Mouse (Mus musculus) lung, postnatal 14 days (tissue): ENCODE results near the gene Ints6.

Experiments
- DNase-seq: peaks from one replicate; pipeline ENCODE4 v3.0.0; 2021

The Ints6 gene

DNA sequence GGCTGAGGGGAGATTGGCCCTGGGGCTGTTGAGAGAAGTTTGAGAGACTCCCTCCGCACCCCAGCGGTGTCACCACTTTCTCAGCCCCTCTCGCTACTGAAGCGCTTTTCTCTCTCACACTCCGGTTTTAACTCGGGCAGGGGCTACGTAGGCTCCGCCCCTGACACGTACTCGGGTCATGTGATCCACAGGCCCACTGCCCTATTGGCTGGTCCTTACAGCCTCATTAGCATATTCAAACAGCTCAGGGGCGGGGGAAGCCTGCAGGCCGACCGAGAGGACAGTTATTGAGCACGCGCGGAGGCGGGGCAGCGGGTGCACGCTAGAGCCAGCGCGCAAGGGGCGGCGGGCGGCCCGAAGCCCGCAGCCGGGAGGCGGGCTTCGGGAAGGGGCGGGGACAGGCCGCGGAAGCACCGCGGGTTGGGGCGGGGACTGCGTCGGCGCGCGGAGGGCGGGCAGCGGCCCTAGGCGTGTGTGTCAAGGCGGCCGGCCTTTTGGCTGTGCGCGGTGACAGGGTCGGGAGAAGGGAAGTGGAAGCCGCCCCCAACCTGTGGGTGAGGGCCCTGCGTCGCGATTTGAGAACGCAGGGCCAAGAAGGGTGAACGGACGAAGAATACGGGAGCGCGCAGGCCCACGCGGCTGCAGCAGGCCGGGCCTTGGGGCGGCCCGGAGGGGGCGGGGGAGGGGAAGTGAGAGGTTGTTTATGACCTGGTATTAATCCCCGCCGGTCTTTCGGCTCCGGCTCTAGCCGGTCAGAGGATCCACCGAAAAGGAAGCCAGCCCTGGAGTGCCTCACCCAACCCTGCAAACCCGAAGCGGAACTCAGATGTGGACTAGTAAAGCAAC, at the start of gene Ints6:
TSS of gene Ints6 (minus strand) at position 134 of the 846 bp plus-strand sequence.
- DNase-seq: peak; percentile 98

DNA sequence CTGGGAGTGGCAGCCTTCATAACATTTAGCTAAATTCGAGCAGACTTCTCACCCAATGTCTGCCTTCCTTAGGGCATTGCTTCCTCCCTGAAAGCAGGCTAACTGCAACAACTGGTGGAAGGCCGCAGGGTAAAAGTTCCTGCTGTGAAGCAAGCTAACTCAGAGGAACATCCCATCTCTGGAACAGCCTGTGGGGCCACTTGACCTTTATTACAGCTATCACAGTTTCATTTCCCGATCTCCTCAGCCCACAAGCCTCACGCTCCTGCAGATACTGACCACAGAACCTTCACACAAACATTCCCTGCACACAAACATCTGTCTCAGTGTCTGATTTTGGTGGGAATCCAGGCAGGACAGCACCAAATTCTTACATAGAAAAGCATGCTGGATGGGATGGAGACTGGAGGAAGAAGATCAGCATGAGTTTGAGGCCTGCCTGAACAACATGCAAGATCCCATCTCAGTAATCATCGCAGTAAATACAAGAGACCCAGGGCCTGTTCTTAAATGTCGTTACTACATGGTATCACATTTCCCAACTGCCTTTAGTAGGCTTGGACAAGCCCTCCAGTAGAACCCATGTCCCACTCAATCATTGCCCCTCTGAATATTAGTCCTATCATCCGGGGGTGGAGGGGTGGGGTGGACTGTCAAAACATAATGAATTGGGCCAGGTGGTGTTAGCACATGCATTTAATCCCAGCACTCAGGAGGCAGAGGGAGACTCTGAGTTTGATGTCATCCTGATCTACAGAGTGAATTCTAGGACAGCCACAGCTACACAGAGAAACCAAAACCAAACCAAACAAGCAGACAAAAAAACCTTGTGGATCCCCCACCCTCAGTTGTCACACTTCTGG, 47.9 kb upstream of the Ints6 start:
- DNase-seq: no peak

DNA sequence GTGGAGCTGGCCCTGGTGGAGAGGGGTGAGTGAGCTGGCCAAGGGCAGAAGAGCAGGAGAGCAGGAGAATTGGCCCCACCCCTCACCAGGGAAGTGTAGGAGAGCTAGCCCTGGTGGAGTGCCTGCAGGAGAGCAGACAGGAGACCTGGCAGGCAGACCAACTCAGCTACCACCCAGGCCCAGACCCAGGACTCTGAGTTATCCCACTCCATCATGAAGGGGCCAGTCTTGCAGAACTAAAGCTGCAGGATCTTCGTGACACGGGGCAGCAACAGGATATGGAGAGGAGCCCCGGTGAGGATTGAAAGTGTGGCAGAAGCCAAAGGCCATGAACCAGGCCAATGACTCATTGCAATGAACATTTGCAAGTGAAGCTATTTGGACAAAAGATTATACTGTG, 46.0 kb upstream of the Ints6 start:
- DNase-seq: no peak

DNA sequence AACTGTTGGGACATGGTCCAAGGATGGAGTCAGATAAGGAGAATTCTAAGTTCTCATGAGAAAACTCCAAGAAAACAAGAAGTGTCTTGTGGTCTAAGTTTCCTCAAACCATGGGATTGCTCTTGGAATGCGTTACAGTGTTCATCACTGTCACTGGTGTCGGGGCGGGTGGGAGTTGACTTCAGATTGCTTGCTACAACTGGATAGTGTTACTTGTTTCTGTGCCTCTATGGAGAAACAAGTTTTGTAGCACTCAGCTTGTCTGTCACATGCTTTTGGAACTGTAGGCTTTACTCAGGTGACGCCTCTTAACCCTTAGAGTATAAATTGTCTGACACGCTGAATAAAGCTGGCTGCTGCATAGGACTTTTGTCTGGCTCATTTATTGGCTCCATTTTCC, 42.2 kb upstream of the Ints6 start:
- no peak for DNase-seq

DNA sequence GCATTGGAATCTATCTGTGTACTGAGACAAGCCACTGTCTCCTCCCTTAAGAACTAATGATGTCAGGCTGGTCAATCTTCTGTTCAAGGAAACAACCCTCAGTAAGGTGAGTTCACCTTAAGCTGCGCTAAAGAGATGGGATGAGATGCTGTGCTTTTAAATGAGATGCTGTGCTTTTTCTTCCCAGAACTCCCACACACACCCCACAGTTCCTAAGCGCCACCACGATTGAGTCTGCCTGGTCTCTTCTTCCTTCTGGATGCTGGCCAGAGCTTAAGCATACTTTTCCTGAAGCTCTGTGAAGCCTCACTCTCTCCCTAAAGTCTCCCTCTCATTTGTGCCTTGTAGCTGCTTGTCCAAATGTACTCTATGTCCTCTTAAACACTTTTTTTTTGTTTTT, 39.8 kb upstream of the Ints6 start:
- no peak for DNase-seq

DNA sequence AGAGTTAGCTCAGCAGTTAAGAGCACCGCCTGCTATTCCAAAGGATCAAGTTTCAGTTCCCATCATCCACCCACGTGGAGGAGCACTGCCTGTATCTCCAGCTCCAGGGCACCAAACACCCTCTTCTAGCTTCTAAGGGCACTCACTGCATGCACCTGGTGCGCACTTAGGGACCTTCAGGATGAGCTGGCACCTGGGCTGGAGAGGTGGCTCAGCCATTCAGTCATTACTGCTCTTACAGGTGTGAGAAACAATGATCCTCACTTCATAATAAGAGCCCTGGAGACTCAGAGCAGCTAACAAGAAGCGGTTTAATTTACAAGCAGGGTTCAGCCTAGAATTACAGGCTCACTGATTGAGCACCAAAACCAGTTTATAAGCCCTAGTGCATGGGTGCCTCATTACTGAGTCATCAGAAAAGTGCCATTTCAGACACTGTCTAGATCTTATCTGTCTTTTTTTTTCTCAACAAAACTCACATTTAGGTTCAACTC, 37.7 kb upstream of the Ints6 start:
- peak; percentile 3 for DNase-seq

DNA sequence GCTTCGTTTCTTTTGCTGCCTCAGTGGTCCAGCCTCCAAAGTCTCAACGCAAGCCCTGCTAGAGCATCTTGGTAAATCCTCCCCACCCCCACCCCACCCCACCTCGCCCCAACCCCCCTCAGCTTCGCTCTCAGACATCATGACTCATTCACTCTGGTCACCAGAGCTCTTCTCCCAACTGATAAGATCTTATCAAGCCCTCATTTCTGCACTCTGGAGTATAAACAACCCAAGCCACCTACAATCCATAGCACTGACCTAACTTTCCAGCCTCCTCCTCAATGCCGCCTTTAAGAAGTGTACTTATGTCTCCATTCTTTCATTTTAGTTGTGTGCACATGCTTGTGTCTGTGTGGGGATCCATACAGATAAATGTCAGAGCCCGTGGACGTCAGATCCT, 34.8 kb upstream of the Ints6 start:
- no peak for DNase-seq

DNA sequence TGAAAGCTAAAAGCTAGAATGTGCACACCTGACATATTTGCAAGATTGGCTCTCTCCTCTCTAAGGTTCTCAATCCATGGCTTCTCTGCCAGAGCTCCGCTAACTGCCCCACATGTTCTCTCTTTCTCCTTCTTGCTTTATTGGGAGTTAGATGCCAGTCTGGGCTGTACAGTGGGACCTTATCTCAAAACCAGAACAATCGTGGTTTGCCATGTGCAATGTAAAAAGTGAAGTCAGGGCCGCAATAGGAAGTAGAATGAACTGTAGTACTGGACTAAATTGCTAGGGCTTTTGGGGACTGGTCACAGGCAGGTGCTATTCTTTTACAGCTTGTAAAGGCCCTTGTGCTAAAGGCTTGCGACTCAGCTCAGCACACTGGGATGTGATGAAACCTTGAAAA, 28.3 kb upstream of the Ints6 start:
- no peak for DNase-seq

DNA sequence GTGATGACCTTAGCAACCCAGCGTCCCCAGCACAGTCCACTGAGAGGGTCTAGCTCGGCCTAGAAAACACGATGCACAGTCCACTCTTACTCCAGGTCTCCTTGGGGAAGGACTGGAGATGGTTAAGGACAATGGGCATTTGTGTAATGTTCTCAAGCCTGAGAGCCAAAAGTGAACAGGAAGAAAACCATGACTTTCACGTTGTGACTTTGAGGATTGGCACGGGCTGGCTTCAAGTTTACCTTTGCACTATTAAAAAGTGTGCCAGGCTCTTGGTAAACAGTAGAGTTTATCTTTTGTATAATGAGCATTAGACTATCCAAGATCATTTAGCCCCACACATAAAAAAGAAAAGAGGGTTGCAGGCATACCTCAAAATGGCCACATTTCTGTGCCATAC, 22.0 kb upstream of the Ints6 start:
- no peak for DNase-seq

DNA sequence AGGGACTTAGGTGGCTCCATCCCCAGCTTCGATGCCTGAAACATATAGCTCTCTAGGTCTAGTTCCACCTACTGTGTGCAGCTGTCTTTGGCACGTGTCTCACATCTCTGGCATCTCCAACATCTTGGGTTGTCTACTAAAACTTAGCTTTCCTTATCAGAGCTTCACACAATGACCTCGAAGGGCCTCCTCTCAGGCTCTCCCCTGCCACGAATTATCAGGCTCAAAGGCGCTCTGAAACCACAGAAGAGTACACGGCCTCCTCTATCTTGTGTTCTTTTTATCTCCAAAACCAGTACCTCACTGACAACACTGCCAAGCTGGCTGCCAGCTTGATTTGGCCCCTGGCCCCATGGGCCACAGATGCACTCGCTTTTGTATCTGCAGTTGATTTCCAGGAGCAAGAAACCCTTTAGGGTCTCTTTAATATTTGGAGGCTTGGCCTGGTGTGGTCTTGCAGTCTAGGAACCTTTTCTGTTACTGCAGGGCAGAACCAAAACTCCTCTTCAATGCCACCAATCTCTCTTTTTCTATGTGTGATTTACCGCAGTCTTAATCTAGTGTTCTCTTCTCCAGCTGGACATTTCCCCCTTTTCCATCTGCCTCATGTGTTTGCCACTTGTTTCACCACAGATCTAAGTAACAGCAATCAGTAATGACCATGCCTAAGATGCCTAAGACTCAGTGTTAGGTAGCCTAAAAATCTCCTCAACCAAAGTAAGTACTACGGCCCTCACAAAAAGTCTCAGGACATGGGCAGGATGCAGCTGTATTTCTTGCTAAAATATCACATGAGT, 19.7 kb upstream of the Ints6 start:
- no peak for DNase-seq

DNA sequence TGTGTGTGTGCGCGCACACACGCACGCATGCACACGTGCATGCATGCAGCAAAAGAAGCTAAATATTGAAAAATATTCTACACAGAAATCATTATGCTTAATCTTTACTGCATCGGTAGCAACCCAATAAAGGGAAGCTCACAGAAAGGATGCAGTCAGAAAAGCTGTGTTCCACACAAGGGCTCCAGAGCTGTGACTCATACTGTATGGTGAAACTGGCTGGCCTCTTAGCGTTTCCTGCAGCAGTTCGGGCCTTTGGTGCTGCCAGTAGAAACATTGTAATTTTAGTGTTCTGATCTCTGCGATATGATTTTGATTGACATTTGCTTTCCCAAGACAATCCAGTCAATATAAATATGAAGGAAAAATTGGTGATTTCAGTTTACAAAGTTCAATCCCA, 17.1 kb upstream of the Ints6 start:
- DNase-seq: no peak

DNA sequence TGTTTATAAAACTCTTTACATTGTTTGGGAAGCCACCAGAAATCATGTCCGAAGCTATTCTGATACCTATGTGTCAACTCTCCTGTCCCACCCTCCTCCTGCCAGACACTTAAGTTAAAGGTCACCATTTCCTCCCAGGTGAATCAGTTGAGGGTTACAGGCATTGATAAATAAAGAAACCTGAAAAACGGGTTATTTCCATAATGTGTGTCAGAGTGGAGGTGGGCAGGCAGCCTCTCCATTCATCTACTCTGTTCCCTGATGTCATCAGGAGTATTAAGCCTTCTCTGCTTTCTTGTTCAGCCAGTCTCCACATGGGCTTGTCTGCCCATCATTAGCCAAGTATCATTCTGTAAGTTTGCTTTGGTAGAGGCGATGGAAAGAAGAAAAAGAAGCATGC, 14.1 kb upstream of the Ints6 start:
- DNase-seq: no peak

DNA sequence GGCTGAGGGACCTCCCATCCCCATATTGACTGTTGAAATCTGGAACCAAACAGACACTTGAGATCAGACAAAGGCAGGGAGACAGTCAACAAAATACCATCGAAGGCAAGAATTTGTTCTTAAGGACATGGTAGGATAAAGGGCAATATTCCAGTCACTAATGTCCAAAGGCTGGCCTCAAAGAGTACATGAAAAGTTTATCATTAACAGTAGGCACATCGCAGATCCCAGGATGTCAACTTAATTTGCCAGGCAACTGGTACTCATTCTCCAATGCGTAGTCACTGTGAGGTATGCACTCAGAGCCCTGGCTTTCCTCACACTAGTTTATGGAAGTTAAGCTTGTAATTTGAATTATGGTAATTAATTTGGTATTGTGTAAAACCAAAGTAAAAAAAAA, 13.3 kb upstream of the Ints6 start:
- DNase-seq: no peak

DNA sequence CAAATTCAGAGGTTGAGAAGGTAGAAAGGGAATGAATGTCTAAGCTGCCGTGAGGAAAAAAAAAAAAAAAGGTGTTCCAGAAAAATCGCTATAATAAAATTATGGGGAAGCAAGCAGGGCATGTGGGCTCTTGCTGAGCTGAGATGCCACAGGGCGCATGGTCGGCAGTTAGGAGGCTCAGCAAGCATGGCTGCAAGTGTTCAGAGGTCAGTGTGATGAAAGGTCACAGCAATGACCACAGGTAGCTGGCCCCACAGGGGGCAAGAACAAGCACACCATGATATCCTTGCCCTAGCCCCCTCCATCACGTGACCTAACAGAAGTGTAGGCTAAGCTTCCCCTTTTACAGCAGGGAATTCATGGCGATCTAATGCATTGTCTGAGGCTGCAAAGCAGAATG, 12.8 kb upstream of the Ints6 start:
- DNase-seq: no peak

DNA sequence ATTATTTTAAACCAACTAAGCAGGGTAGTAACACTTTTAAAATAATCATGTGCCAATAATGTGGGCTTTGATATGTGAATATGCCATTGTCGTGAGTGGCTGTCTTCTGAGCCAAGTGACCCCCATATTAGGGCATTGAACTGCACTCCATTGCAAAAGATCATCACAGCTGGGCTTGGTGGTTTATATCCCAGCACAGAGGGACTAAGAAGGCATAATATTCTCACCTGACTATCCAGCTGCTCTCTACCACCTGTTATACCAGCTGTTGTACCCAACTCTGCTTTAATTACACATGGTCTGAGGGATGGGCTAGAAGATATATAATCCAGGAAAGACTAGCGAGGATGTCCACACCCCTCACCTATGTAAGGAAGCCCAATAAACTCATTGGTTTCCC, 4.4 kb upstream of the Ints6 start:
- DNase-seq: no peak

DNA sequence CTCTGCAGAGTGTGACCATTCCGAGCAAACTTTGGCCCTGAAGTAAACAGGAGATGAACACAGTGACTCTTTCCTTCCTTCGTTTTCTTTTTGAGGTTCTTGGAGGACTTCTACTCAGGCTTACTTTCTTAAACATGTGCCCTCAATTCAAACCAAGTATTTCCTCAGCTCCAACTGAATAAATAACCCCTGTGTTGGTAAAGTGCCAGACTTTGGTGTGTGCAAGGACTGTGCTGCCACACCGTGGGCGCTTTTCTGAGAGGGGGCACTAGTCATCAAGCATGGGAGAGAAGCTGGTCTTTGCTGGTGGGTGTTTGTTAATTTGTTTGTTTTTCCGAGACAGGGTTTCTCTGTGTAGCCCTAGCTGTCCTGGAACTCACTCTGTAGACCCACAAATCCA, 3.4 kb upstream of the Ints6 start:
- DNase-seq: peak; percentile 22

DNA sequence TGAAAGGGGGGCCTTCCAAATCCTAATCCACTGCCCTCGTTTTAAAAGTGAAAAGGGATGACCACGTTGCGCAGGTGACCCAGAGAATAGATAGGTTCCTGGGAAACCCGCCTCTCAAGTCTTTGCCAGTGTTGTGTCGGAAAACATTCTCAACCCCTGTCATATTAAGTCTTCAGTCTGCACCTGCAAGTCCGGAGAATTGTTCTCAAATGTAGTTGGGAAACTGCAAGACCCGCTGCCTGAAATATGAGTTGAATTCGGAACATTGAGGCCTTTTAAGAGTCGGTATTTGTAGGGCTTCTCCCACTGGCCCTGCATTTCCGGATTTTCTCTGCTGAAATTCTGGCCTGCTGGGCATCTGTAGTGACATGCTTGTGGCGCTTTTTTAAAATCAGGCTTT, 974 bp upstream of the Ints6 start:
- no peak for DNase-seq

DNA sequence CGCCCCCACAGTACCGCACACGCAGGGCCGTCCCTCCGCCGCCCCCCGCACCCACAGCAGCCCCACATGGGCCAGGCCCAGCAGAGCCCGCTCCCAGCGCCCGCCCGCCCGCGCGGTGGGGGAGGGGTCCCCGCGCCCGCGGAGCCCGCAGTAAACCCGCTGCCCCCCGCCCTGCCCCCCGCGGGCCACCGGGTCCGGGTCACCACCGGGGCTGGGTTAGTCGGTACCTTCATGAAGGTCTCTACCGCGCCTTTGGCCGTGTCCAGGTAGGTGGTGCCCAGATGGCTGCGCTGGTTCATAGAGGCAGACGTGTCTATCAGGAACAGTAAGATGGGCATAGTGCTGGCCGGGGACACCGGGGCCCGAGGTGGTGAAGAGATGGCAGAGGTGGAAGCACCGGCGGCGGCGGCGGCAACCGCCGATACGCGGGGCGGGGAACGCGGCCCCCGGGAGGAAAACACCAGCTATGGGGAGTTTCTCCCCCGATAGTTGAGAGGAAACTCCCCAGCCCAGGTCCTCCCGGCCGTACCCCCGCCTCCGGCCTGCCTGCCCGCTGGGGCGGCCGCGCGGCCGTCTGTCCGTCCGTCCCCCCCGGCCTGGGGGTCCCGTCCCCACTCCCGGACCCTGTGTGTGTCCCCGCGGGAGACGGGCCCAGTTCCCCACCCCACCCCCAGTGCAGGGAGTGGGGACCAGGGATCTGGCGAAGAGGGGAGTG, 491 bp downstream of the Ints6 start:
- peak; percentile 59 for DNase-seq

DNA sequence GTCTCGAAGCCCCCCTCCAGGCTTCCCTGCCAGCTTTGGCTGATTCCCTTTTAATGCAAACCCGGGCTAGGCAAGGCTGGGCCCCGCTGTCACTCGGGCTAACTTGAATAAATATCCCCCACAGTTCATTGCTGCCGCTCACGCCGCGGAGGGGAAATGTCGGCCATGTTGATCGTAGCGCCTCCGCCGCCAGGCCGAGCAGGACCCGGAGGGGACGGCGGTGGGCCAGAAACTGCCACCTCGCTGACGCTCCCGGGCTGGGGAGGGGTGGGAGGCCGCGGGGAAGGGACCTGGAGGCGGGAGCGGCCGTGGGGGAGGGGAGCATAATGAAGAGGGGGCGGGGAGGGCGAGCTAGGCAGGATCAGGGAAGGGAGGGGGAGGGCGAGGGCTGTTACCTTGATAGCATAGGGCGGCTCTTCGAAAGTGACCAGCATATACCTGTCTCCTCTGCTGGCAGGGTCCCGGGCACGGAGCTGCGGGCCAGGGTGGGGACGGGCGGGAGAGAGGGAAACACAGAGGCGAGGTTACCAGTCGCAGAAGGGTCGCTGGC, 1.1 kb downstream of the Ints6 start:
- DNase-seq: peak; percentile 70

DNA sequence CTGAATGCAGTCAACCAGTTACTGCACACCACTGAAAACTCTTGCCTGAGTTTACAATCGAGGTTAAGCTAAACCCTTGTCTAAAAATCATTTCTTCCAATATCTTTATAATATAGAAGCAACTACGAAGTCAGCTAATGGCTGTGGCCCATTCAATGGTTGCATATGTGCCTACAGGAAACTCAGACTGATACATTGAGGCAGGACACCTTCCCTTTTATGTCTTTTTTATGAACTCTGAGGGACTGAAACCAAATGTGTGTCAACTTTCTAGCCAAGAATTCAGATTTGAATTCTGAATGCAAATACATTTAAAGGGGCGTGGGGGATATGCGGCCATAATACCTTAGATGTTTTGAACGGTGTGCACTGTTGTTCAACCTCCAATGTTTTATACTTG, 2.3 kb downstream of the Ints6 start:
- no peak for DNase-seq

DNA sequence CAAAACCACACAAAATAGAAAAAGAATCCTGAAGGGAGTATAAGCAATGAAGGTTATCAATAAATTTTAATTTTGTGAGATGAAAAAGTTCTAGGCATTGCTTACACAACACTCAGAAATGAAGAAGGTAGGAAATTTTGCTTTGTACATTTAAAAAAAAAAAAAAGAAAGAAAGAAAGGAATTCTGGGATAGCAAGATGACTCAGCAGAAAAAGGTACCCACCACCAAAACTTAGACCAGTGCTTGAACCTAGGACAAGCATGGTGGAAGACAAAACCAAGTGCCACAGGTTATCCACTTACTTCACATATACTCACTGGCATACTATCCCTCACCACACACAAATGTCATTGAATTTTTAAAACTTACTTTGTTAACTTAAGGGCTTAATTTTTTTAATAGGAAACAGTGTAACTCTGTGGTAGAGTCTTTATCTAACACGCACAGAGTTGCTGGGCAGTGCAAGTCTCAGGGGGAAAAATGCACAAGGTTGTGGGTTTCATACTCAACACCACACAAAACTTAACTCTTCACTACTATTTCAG, 5.8 kb downstream of the Ints6 start:
- no peak for DNase-seq

DNA sequence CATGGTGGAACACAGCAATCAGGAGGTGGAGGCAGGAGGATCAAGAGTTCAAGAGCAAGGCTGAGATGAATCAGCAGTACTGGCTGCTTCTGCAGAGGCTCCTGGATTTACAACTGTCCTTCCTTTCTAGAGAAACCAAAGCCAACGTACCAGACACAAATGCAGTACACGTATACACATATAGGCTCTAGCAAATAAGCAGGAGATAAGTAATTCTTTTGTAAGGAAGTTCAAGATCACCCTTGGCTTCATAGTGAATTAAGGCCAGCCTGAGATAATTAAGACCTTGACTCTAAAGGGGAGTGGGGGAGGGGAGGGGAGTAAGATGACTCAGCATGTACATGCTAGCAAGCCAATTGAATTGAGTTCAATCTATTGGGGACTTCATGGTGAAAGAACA, 9.5 kb downstream of the Ints6 start:
- DNase-seq: no peak
